Comparison of ENCODE assay signal across 8 mouse cellular contexts in the genomic region with DNA sequence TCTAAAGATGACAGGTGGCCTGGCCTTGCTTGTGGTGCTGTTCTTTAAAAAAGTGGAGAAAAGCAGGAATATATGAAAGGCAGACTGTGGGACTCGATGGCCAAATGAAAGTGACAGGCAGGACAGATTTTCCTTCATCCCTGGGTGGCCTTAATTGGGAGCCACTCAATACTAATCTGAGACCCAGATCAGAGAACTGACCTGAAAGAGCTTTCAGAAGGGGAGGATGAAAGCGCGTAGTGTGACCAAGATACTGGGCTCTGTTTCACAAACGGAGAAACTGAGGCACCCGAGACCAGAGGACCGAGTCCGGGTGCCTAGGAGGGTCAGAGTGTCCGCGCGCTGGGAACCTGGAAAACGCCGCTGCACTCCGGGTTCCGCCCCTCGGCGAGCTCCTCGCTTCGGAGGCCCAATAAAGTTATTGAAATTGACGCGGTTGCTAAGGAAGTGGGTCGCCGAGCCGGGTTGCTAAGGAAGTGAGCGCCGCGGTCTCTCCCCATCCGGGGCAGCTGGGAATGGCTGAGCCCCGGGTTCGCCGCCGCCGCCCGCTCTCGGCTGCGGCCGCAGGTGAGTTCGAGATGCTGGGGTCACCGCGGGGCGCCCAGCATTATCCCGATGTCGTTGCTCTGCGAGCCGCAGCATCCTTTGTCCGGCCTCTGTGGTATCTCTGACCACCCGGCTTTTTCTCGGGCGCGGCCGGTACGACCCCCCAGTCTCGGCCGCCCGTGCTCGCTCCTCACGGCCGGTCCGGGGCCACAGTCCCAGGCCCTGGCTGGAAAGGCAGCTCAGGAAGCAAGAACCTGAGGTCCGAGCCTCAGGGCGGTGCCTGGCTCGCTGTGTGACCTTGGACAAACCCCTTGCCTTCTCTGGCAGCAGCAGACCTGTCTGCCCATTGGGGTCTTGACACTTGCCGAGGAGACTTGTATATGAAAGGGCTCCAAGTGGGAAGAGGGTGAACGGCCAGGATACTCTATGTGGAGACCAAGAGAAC. TPM values are rescaled to one million over a fixed set of nuclear protein-coding genes. Genes with fewer than 3 reads are reported as not detected.
A peak's percentile ranks its signal among the peaks of the same experiment; 100 is the strongest.
DNase-seq lines count a peak whose midpoint lies in the region; ATAC-seq lines count a peak whose summit lies in the region.

TSS of gene Kif3b (plus strand) at position 476 of the 991 bp plus-strand sequence.

- H3K4me1 ChIP-seq in hindbrain, embryonic 16.5 days (ENCODE audit: control insufficient read depth, insufficient read depth, low read depth, low read length) = peaks cover 17% of the 10 kb centered on the region

- H3K9me3 ChIP-seq in hindbrain, embryonic 16.5 days (ENCODE audit: control insufficient read depth, low read length) = no peaks in the 10 kb centered on the region

- H3K36me3 ChIP-seq in hindbrain, embryonic 16.5 days (ENCODE audit: control insufficient read depth, insufficient read depth, low read length) = no peaks in the 10 kb centered on the region
- no peaks in the 10 kb centered on the region for H3K36me3 ChIP-seq in macrophage (ENCODE audit: inconsistent target)

- H3K27me3 ChIP-seq in hindbrain, embryonic 16.5 days (replicated peaks; ENCODE audit: control insufficient read depth, insufficient read depth, low read length) = no peaks in the 10 kb centered on the region

- ATAC-seq in hindbrain, embryonic 16.5 days = peak; percentile 95

- H3K4me3 ChIP-seq in hindbrain, embryonic 16.5 days (ENCODE audit: low read length) = peak within 1 kb of the TSS; percentile 97
- H3K4me3 ChIP-seq in macrophage (ENCODE audit: inconsistent target) = peak within 1 kb of the TSS; percentile 69

- DNase-seq in T-cell, adult 2 months (ENCODE audit: low spot score) = peak; percentile 89
- peak; percentile 81 to 84 for DNase-seq in cerebellum, postnatal 36 days
- peak; percentile 90 for DNase-seq in gastrocnemius, adult 18-20 months (ENCODE audit: low spot score)
- DNase-seq in left cerebral cortex, adult 18-20 months (ENCODE audit: low spot score in 2 of 2) = peak; percentile 87 to 89
- DNase-seq in right cerebral cortex, adult 18-20 months = peak; percentile 90
- peak; percentile 54 for DNase-seq in urinary bladder, postnatal 10 days (ENCODE audit: low spot score)

- WGBS in hindbrain, embryonic 16.5 days = 1% methylated on average over 62 of the region's 63 CpGs
- under 1% methylated on average over 63 of the region's 63 CpGs for WGBS in macrophage (ENCODE audit: missing documents)

- H3K9ac ChIP-seq in hindbrain, embryonic 16.5 days (ENCODE audit: low read depth, low read length) = peak within 1 kb of the TSS; percentile 94

- H3K27ac ChIP-seq in hindbrain, embryonic 16.5 days (ENCODE audit: low read depth, low read length) = peak within 1 kb of the TSS; percentile 66
- H3K27ac ChIP-seq in macrophage = peak within 1 kb of the TSS; percentile 37

- H3K79me2 ChIP-seq in macrophage (ENCODE audit: inconsistent target) = peaks cover 48% of the 10 kb centered on the region

- H3K4me2 ChIP-seq in hindbrain, embryonic 16.5 days (ENCODE audit: low read length) = peak within 1 kb of the TSS; percentile 81

RNA-seq across cellular contexts. Expression of gene Kif3b, which starts in this region (rescaled TPM):
- 1 to 10 TPM; 3.0 to 3.8 TPM for total RNA-seq in gastrocnemius, adult 18-20 months (2021)
- polyA plus RNA-seq in hindbrain, embryonic 16.5 days (2015; fragmentation: Nextera tagmentation; extraction: Ambion mirVana) = 23.9 and 25.5 TPM in 2 replicates
- 10 to 100 TPM; 53.5 to 56.9 TPM for total RNA-seq in left cerebral cortex, adult 18-20 months (2021)
- total RNA-seq in macrophage (2018; cell fraction: chromatin; rRNA removed) = 10 to 100 TPM; 10.8 to 64.8 (median 42.6) TPM
- total RNA-seq in macrophage (2018; cell fraction: cytosol; rRNA removed) = 10 to 100 TPM; 23.8 to 62.1 (median 37.7) TPM
- 10 to 100 TPM; 15.8 to 88.5 (median 44.9) TPM for total RNA-seq in macrophage (2018; cell fraction: nucleus; rRNA removed)
- polyA plus RNA-seq in macrophage (2018) = 28.0 to 32.8 TPM (median 28.4 TPM) in 3 replicates

Comparison
In these comparisons a context has a peak if more than half of its experiments do, and no peak if none do; other contexts are left out.
1. Peak in every context shown above with its lines: DNase-seq, ATAC-seq, H3K4me3 ChIP-seq and H3K27ac ChIP-seq.
2. RNA of gene Kif3b (total RNA-seq): 53.5 to 56.9 TPM in left cerebral cortex, adult 18-20 months; 3.0 to 3.8 TPM in gastrocnemius, adult 18-20 months; every median in the first group is over 10 times any median in the second.